Comparison of ENCODE assay signal across 19 mouse cellular contexts in genomic region chr5:52221596-52221995, GRCm38 (mm10).
"Had no signal": no experiment of that assay in that cellular context is flagged by ENCODE, and none has a peak within 500 bp of the region (broad histone marks: within the 10 kb centered on the region; RNA-seq: fewer than 3 reads in every experiment).

No protein-coding gene starts in this region.

- H3K27ac ChIP-seq: heart, embryonic 13.5 days; heart, embryonic 15.5 days; hindbrain, embryonic 13.5 days; hindbrain, postnatal 0 days; kidney, embryonic 15.5 days; kidney, postnatal 0 days; limb, embryonic 13.5 days; limb, embryonic 15.5 days; liver, embryonic 12.5 days; liver, embryonic 14.5 days had no signal

- H3K4me1 ChIP-seq: liver, embryonic 12.5 days had no signal

- H3K4me3 ChIP-seq: heart, embryonic 13.5 days; heart, embryonic 15.5 days; hindbrain, embryonic 13.5 days; kidney, embryonic 15.5 days; limb, embryonic 13.5 days; limb, embryonic 15.5 days; liver, embryonic 12.5 days had no signal

- H3K36me3 ChIP-seq: heart, embryonic 13.5 days; heart, embryonic 15.5 days; hindbrain, embryonic 13.5 days; kidney, embryonic 15.5 days; limb, embryonic 13.5 days; limb, embryonic 15.5 days; liver, embryonic 12.5 days had no signal

- H3K9me3 ChIP-seq: heart, embryonic 13.5 days; heart, embryonic 15.5 days; hindbrain, embryonic 13.5 days; kidney, embryonic 15.5 days; limb, embryonic 13.5 days; limb, embryonic 15.5 days; liver, embryonic 12.5 days had no signal

- H3K27me3 ChIP-seq: heart, embryonic 13.5 days; heart, embryonic 15.5 days; hindbrain, embryonic 13.5 days; kidney, embryonic 15.5 days; limb, embryonic 13.5 days; limb, embryonic 15.5 days had no signal

- DNase-seq: forebrain, postnatal 0 days; gastrocnemius, postnatal 14 days; gastrocnemius, postnatal 36 days; heart, adult 18-20 months; heart, postnatal 14 days; heart, postnatal 36 days; layer of hippocampus, adult 9-11 months; layer of hippocampus, postnatal 36 days; left cerebral cortex, postnatal 4 days had no signal
